Mouse (Mus musculus) regulatory T cell (primary cell): ENCODE results near the gene Ano1.

ENCODE experiments used
- in situ Hi-C: fragments of 300-600 bp; cut with MboI, MseI; formaldehyde crosslinking; loops from one replicate; pipeline ENCODE4 v1.15.1; 2025; ENCODE audit warnings: high pct_unique_total_duplicates

Gene Ano1

GRCm38 (mm10) chr7:144541351-144541750 is 210.4 kb downstream of the Ano1 start:
- in situ Hi-C loops, result no loop called here

- in situ Hi-C loops, result no loop called here
Measured at GRCm38 (mm10) chr7:144539146-144539545, 212.6 kb downstream of the Ano1 start.
